Mouse (Mus musculus): ENCODE measurements at regions not wholly inside any gene's neighbourhood (a gene's known extent, or its start where the extent isn't known, plus 50 kb on each side); places are given as distances from the start of the nearest gene placed in this dataset.

DNA sequence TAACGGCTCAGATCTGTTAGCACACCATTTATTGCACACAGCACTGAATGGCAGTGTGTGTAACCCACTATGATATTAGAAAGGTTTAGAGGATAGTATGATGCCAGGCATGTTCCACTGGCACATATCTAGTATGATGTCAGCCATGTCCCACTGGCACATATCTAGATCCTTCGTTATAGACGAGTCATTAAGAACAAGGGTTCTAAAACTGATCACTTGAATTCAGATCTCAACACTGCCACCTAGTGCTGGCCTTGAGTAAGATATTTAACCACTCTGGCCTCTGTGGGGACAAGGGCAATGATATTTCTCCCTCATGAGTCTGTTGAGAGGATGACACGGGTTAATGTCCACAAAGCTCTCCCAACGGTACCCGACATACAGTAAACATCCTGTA, 78.0 kb downstream of the Rwdd3 start:
- TF ChIP-seq POLR2A (IDR thresholded peaks at IDR 0.05; ENCODE audit: borderline replicate concordance, control insufficient read depth, low read depth, low read length) (no peak), CTCF (IDR thresholded peaks at IDR 0.05; ENCODE audit: control insufficient read depth, insufficient read depth, low read length) (no peak)
